Mouse (Mus musculus) megakaryocyte, embryonic 14.5 days (primary cell): Measurements from ENCODE around the gene Iffo2.

Source experiments
- FLI1 ChIP-seq: IDR thresholded peaks from 2 replicates; pipeline ENCODE4 v1.6.1; 2012; ENCODE audit warnings: low read length, inconsistent platforms, mixed read lengths
- GATA1 ChIP-seq: IDR thresholded peaks from 3 replicates; pipeline ENCODE4 v1.6.1; 2012; ENCODE audit warnings: mixed read lengths, low read length, inconsistent platforms, borderline replicate concordance

GRCm38 (mm10) chr4:139521926-139522325 is 8.4 kb upstream of the Iffo2 start:
- TF ChIP-seq FLI1, result no peak
- TF ChIP-seq GATA1, result no peak
